Mouse (Mus musculus): Measurements from ENCODE around the gene Gm5901. TPM values are rescaled to one million over a fixed set of nuclear protein-coding genes. Genes with fewer than 3 reads are reported as not detected.
"Not testable (repeated sequence)": the region's sequence is repeated elsewhere in the genome, so short reads cannot be mapped to it uniquely, and the experiment has no call there.

Gm5901 gene
- polyA plus RNA-seq, 1 experiment from 2014 or later = not detected

DNA sequence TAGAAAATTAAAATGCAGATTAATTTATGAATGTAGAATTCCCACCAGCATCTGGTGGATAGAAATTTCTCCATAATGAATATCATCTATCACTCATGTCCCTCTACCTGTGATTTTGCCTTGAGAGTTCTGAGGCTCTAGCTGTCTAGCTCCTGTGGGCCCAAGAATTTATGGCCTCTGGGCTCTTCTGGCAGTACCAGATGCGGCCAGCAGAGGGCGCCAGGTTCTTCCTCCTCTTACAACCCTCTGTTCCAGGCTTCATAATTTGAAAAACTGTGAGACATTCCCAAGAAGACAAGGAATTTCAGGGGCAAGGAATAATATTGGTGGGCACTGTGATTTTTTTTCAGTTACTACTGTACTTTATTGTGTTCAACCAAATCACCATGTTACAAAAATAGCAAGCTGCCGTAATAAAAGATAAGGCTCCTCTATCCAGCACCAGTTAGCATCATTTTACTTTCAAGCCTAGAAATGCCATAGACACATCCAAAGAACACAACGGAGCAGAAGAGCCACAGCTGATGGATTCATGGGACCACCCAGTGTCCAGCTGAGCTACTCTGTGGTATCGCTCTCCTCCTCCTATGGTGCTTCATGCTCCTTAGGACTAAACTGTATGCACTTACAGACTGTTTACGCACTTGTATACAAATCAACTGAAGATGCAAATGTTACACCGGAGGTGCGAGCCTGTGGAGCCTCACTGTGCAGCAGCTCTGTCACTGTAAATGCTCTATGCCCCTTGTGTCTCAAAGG lies 37.2 kb downstream of the Gm5901 start:
- H3K27ac ChIP-seq (replicated peaks); ATAC-seq (ENCODE audit: low read depth); H3K4me1 ChIP-seq (replicated peaks); H3K9me3 ChIP-seq; H3K27me3 ChIP-seq; H3K4me3 ChIP-seq; H3K4me2 ChIP-seq; H3K9ac ChIP-seq; H3K36me3 ChIP-seq: not testable (repeated sequence)
- WGBS = 60% methylated on average over 8 of the region's 8 CpGs

GRCm38 (mm10) chr7:105414385-105414784 lies 39.5 kb downstream of the Gm5901 start:
- no peaks in the 10 kb centered on the region for H3K9me3 ChIP-seq
- H3K27ac ChIP-seq (replicated peaks) = no peak overlapping the region
- H3K4me3 ChIP-seq = no peak overlapping the region
- H3K4me1 ChIP-seq (replicated peaks) = no peaks in the 10 kb centered on the region
- no peak for ATAC-seq (ENCODE audit: low read depth)
- peak overlapping the region; percentile 41; the same call in 1 of the 2 replicates for H3K9ac ChIP-seq
- H3K4me2 ChIP-seq = no peak overlapping the region
- 68% methylated on average over 6 of the region's 6 CpGs for WGBS
- no peaks in the 10 kb centered on the region for H3K27me3 ChIP-seq
- no peaks in the 10 kb centered on the region for H3K36me3 ChIP-seq

GRCm38 (mm10) chr7:105416529-105416928 lies 41.7 kb downstream of the Gm5901 start:
- WGBS = 91% methylated on average over 7 of the region's 7 CpGs
- Histone ChIP-seq H3K4me1 (replicated peaks) (no peaks in the 10 kb centered on the region), H3K9me3 (no peaks in the 10 kb centered on the region), H3K4me3 (no peak overlapping the region), H3K9ac (no peak overlapping the region), H3K27ac (replicated peaks) (no peak overlapping the region), H3K4me2 (no peak overlapping the region), H3K36me3 (no peaks in the 10 kb centered on the region), H3K27me3 (no peaks in the 10 kb centered on the region)
- ATAC-seq (ENCODE audit: low read depth) = no peak

GRCm38 (mm10) chr7:105418106-105418505 lies 43.3 kb downstream of the Gm5901 start:
- Histone ChIP-seq H3K27ac (replicated peaks) (no peak overlapping the region), H3K4me1 (replicated peaks) (no peaks in the 10 kb centered on the region), H3K9me3 (no peaks in the 10 kb centered on the region), H3K4me3 (no peak overlapping the region), H3K4me2 (no peak overlapping the region), H3K27me3 (no peaks in the 10 kb centered on the region), H3K36me3 (no peaks in the 10 kb centered on the region), H3K9ac (no peak overlapping the region)
- WGBS = 81% methylated on average over 5 of the region's 5 CpGs
- ATAC-seq (ENCODE audit: low read depth) = no peak

DNA sequence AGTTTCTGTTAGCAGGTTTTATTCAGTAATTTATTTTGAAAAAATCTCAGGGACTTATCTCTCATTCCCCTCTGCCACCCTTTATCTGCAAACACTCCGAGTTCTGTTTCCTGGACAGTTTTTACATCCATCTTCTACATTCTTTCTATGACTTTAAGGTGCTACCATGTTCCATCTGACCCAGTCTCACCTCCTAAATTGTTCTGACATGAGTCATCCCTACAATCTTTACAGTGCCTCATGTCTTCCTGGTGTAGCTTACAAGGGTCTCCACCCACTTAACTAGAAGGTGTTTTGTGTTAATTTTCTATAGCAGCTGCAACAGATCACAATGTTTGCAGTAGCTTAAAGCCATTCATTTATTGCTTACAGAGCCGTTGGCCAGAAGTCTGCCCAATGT lies 46.1 kb downstream of the Gm5901 start:
- Histone ChIP-seq H3K4me3 (no peak overlapping the region), H3K9ac (no peak overlapping the region), H3K27ac (replicated peaks) (no peak overlapping the region), H3K27me3 (peaks cover 22% of the 10 kb centered on the region), H3K4me1 (replicated peaks) (peaks cover 8% of the 10 kb centered on the region), H3K9me3 (no peaks in the 10 kb centered on the region), H3K4me2 (no peak overlapping the region), H3K36me3 (no peaks in the 10 kb centered on the region)
- WGBS = 67% methylated on average over 2 of the region's 2 CpGs
- no peak for ATAC-seq (ENCODE audit: low read depth)

DNA sequence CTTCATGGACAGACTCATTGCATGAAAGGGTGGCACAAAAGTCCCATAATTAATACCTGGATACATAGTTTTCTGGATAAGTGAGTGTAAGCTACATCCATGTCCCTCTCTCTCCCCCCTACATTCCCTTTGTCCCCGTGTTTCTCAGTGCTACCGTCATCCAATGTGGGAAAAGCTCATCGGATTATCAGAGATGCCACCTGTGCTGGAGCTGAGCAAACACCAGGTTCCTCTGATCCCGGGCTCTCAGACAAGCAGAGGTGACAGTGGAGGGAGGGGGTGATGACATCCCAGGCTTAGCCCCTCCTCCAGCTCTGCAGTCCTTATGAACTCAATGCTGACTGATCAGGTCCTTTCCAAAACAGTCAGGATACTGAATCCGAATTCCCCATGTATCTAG lies 49.5 kb downstream of the Gm5901 start:
- Histone ChIP-seq H3K4me1 (replicated peaks) (peaks cover 12% of the 10 kb centered on the region), H3K9me3 (no peaks in the 10 kb centered on the region), H3K4me2 (no peak overlapping the region), H3K27ac (replicated peaks) (no peak overlapping the region), H3K9ac (no peak overlapping the region), H3K36me3 (no peaks in the 10 kb centered on the region), H3K27me3 (peaks cover 39% of the 10 kb centered on the region), H3K4me3 (no peak overlapping the region)
- ATAC-seq (ENCODE audit: low read depth) = no peak
- 34% methylated on average over 5 of the region's 5 CpGs for WGBS

GRCm38 (mm10) chr7:105425424-105426043 lies 50.7 kb downstream of the Gm5901 start, which contains the start of gene Cckbr:
TSS of gene Cckbr (plus strand) at chr7:105425731.
- Histone ChIP-seq H3K27me3 (peaks cover 39% of the 10 kb centered on the region), H3K4me2 (peak within 1 kb of the TSS; percentile 84), H3K4me3 (peak within 1 kb of the TSS; percentile 49), H3K9me3 (no peaks in the 10 kb centered on the region), H3K27ac (replicated peaks) (no peak within 1 kb of the TSS), H3K36me3 (no peaks in the 10 kb centered on the region), H3K4me1 (replicated peaks) (peaks cover 12% of the 10 kb centered on the region), H3K9ac (peak within 1 kb of the TSS; percentile 69)
- WGBS = 1% methylated on average over 31 of the region's 31 CpGs
- peak; percentile 89 for ATAC-seq (ENCODE audit: low read depth)

- Histone ChIP-seq H3K4me1 (replicated peaks) (peaks cover 12% of the 10 kb centered on the region), H3K27me3 (peaks cover 39% of the 10 kb centered on the region), H3K36me3 (no peaks in the 10 kb centered on the region), H3K27ac (replicated peaks) (no peak overlapping the region), H3K4me2 (peak overlapping the region; percentile 84), H3K4me3 (peak overlapping the region; percentile 49), H3K9ac (peak overlapping the region; percentile 69), H3K9me3 (no peaks in the 10 kb centered on the region)
- peak; percentile 48 for ATAC-seq (ENCODE audit: low read depth)
- WGBS = under 1% methylated on average over 11 of the region's 11 CpGs
These were observed 51.2 kb downstream of the Gm5901 start for GRCm38 (mm10) chr7:105426051-105426450.

Other genes starting within 250 kb of the Gm5901 start
- not detected in 2 replicates for gene Olfr683, start 228.0 kb upstream of the Gm5901 start, polyA plus RNA-seq (2015; fragmentation: Nextera tagmentation; extraction: Ambion mirVana)
- gene Olfr684, start 211.4 kb upstream of the Gm5901 start, polyA plus RNA-seq (2015; fragmentation: Nextera tagmentation; extraction: Ambion mirVana) = not detected in 2 replicates
- not detected in 2 replicates for gene Olfr685, start 189.0 kb upstream of the Gm5901 start, polyA plus RNA-seq (2015; fragmentation: Nextera tagmentation; extraction: Ambion mirVana)
- gene Olfr686, start 167.6 kb upstream of the Gm5901 start, polyA plus RNA-seq (2015; fragmentation: Nextera tagmentation; extraction: Ambion mirVana) = not detected in 2 replicates
- gene Olfr688, start 86.9 kb upstream of the Gm5901 start, polyA plus RNA-seq (2015; fragmentation: Nextera tagmentation; extraction: Ambion mirVana) = not detected in 2 replicates
- 0.06 TPM in 1 of 2 replicates, not detected in the other for gene Olfr689, start 63.9 kb upstream of the Gm5901 start, polyA plus RNA-seq (2015; fragmentation: Nextera tagmentation; extraction: Ambion mirVana)
- not detected in 2 replicates for gene Olfr690, start 40.9 kb upstream of the Gm5901 start, polyA plus RNA-seq (2015; fragmentation: Nextera tagmentation; extraction: Ambion mirVana)
- gene Olfr691, start 32.8 kb upstream of the Gm5901 start, polyA plus RNA-seq (2015; fragmentation: Nextera tagmentation; extraction: Ambion mirVana) = 0.29 TPM in 1 of 2 replicates, not detected in the other
- gene Olfr692, start 6.8 kb upstream of the Gm5901 start, polyA plus RNA-seq (2015; fragmentation: Nextera tagmentation; extraction: Ambion mirVana) = not detected in 2 replicates
- 36.7 and 43.2 TPM in 2 replicates for gene Fam160a2, start 25.0 kb downstream of the Gm5901 start, polyA plus RNA-seq (2015; fragmentation: Nextera tagmentation; extraction: Ambion mirVana)
- gene Cnga4, start 29.5 kb downstream of the Gm5901 start, polyA plus RNA-seq (2015; fragmentation: Nextera tagmentation; extraction: Ambion mirVana) = 0.20 TPM in 1 of 2 replicates, not detected in the other
- 2.1 and 2.5 TPM in 2 replicates for gene Cckbr, start 50.7 kb downstream of the Gm5901 start, polyA plus RNA-seq (2015; fragmentation: Nextera tagmentation; extraction: Ambion mirVana)
- gene Cavin3, start 107.3 kb downstream of the Gm5901 start, polyA plus RNA-seq (2015; fragmentation: Nextera tagmentation; extraction: Ambion mirVana) = 30.8 and 31.6 TPM in 2 replicates
- gene Smpd1, start 179.3 kb downstream of the Gm5901 start, polyA plus RNA-seq (2015; fragmentation: Nextera tagmentation; extraction: Ambion mirVana) = 62.0 and 71.4 TPM in 2 replicates
- 206 and 248 TPM in 2 replicates for gene Apbb1, start 206.6 kb downstream of the Gm5901 start, polyA plus RNA-seq (2015; fragmentation: Nextera tagmentation; extraction: Ambion mirVana)
- gene Hpx, start 225.1 kb downstream of the Gm5901 start, polyA plus RNA-seq (2015; fragmentation: Nextera tagmentation; extraction: Ambion mirVana) = 0.21 and 0.26 TPM in 2 replicates

Measured in neural tube, embryonic 13.5 days (tissue).